Mouse (Mus musculus) C2C12 (cell line): Measurements from ENCODE around the gene Minar1. TPM values are rescaled to one million over a fixed set of nuclear protein-coding genes. Genes with fewer than 3 reads are reported as not detected.

ENCODE experiments used
- H3K27me3 ChIP-seq: one replicate; pipeline ENCODE4 v1.6.1; 2011; ENCODE audit not compliant: control insufficient read depth, insufficient read depth, insufficient read length
- H3K36me3 ChIP-seq: one replicate; pipeline ENCODE4 v1.6.1; 2011; ENCODE audit not compliant: control insufficient read depth, insufficient read depth
- H3K4me3 ChIP-seq: one replicate; pipeline ENCODE4 v1.5.1; 2011; ENCODE audit warnings: mild to moderate bottlenecking, control low read depth; ENCODE audit not compliant: poor library complexity, insufficient read depth, severe bottlenecking
- H3K79me2 ChIP-seq: one replicate; pipeline ENCODE4 v1.6.1; 2011; ENCODE audit not compliant: control insufficient read depth, insufficient read depth
- H3K79me3 ChIP-seq: one replicate; pipeline ENCODE4 v1.6.1; 2011; ENCODE audit warnings: low read depth, control low read depth
- H3ac ChIP-seq: one replicate; pipeline ENCODE3; 2011; ENCODE audit warnings: low read depth; ENCODE audit not compliant: control insufficient read depth, insufficient read length
- CEBPB ChIP-seq: IDR thresholded peaks from one replicate; pipeline ENCODE4 v1.6.1; 2011; ENCODE audit warnings: low read depth, mild to moderate bottlenecking, control low read depth, moderate library complexity
- CTCF ChIP-seq: IDR thresholded peaks from one replicate; pipeline ENCODE4 v1.5.1; 2011; ENCODE audit not compliant: control insufficient read depth, insufficient read depth, insufficient read length
- FOSL1 ChIP-seq: IDR thresholded peaks from one replicate; pipeline ENCODE4 v1.8.0; 2011; ENCODE audit warnings: mild to moderate bottlenecking, low read length; ENCODE audit not compliant: poor library complexity, insufficient read depth, severe bottlenecking
- MAX ChIP-seq: IDR thresholded peaks from one replicate; pipeline ENCODE4 v1.6.1; 2011; ENCODE audit warnings: mild to moderate bottlenecking, control low read depth
- MYOD1 ChIP-seq: IDR thresholded peaks from one replicate; pipeline ENCODE4 v1.6.1; 2011; ENCODE audit warnings: low read depth; ENCODE audit not compliant: control insufficient read depth, insufficient read length
- MYOG ChIP-seq: IDR thresholded peaks from one replicate; pipeline ENCODE4 v1.6.1; 2011; ENCODE audit not compliant: control insufficient read depth, insufficient read length; ENCODE audit errors: extremely low read depth
- USF1 ChIP-seq: IDR thresholded peaks from one replicate; pipeline ENCODE4 v1.6.1; 2011; ENCODE audit warnings: low read depth, mild to moderate bottlenecking, control low read depth, moderate library complexity
- polyA plus RNA-seq: library from polyadenylated mRNA; unstranded; fragments of >200 nt; fragmentation: generic; extraction: Trizol; gene quantifications from one replicate; pipeline ENCODE4 v1.2.1, GENCODE M21; 2012; ENCODE audit warnings: missing spikeins

The Minar1 gene
- polyA plus RNA-seq, 1 experiment, result not detected

GRCm38 (mm10) chr9:89622296-89623005, 474 bp downstream of the Minar1 start:
- Histone ChIP-seq H3K79me2 (no peaks in the 10 kb centered on the region), H3K27me3 (peaks cover 11% of the 10 kb centered on the region), H3K4me3 (no peak overlapping the region), H3K79me3 (no peaks in the 10 kb centered on the region), H3K36me3 (no peaks in the 10 kb centered on the region), H3ac (no peak overlapping the region)
- TF ChIP-seq MAX (no peak), MYOG (no peak), MYOD1 (no peak), CEBPB (no peak)

DNA sequence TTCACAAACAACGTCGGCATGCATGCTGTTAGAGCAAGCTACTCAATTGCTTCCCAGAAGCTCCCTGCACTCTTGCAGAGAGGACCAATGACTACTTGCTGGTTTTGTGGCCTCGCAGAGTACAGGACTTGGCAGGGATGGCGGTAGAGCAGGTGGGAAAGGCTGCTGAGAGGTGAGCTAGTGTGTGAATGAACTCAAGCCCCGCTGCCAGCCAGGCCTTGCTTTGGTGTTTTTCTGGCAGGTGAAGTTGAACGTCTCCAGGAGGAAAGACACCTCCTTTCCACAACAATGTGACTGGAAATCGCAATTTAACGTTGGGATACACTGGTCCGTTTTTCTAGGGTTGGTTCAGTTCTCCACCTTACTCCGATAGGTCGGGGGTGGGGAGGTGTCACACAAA, 1.2 kb downstream of the Minar1 start:
- H3K4me3 ChIP-seq, result no peak overlapping the region
- no peak overlapping the region for H3ac ChIP-seq
- peaks cover 11% of the 10 kb centered on the region for H3K27me3 ChIP-seq
- H3K79me2 ChIP-seq, result no peaks in the 10 kb centered on the region
- H3K36me3 ChIP-seq, result no peaks in the 10 kb centered on the region
- no peak for TF ChIP-seq CTCF
- TF ChIP-seq MAX, result no peak
- no peaks in the 10 kb centered on the region for H3K79me3 ChIP-seq

- TF ChIP-seq MYOG, result no peak
- no peak for TF ChIP-seq MAX
- TF ChIP-seq CTCF, result no peak
- TF ChIP-seq CEBPB, result no peak
- TF ChIP-seq MYOD1, result no peak
- no peak for TF ChIP-seq FOSL1
- no peak for TF ChIP-seq USF1
- peaks cover 11% of the 10 kb centered on the region for H3K27me3 ChIP-seq
Measured at GRCm38 (mm10) chr9:89620347-89620746, 2.6 kb downstream of the Minar1 start.

DNA sequence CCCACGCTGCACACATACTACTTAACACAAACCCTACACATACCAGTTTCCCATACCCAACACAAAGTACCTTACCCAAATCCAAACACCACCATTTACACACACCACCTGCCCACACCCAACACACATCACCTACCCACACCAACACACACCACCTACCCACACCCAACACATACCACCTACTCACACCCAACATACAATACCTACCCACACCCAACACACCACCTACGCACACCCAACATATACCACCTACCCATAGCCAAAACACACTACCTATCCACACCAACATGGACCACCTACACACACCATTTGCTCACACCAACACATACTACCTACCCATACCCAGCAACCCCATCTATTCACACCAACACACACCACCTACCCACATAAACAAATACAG, 6.0 kb downstream of the Minar1 start:
- Histone ChIP-seq H3K36me3 (no peaks in the 10 kb centered on the region), H3K79me2 (no peaks in the 10 kb centered on the region), H3K4me3 (no peak overlapping the region), H3ac (no peak overlapping the region), H3K79me3 (no peaks in the 10 kb centered on the region), H3K27me3 (no peaks in the 10 kb centered on the region)
- TF ChIP-seq USF1 (no peak), MYOG (no peak), CEBPB (no peak), CTCF (no peak), MAX (no peak), FOSL1 (no peak), MYOD1 (no peak)

More at GRCm38 (mm10) chr9:89620347-89620746, 2.6 kb downstream of the Minar1 start:
- no peak overlapping the region for H3K4me3 ChIP-seq
- no peak overlapping the region for H3ac ChIP-seq
- H3K79me3 ChIP-seq, result no peaks in the 10 kb centered on the region
- H3K36me3 ChIP-seq, result no peaks in the 10 kb centered on the region
- no peaks in the 10 kb centered on the region for H3K79me2 ChIP-seq

DNA sequence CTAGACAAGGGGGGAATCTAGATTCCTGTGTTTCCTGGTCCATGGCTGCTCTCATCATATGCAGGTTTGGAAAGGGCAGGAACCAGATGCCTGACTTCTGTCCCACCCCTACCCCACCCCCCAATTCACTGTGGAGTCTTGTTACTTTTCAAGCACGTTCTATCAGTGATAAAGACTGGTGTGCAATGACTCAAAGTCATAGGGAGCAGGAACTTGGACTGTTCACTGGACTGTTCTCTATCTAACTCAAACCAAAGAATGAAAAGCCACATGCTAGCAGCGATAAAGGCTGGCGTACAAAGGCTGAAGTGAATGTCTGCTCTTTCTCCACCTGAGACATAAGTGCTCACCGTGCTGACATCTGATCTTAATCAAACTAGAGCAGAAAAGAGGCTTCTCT, 12.3 kb downstream of the Minar1 start:
- Histone ChIP-seq H3K27me3 (no peaks in the 10 kb centered on the region), H3ac (no peak overlapping the region), H3K36me3 (no peaks in the 10 kb centered on the region), H3K4me3 (no peak overlapping the region), H3K79me2 (no peaks in the 10 kb centered on the region), H3K79me3 (no peaks in the 10 kb centered on the region)
- TF ChIP-seq MAX (no peak), FOSL1 (no peak), MYOD1 (no peak), USF1 (no peak), MYOG (no peak), CEBPB (no peak), CTCF (no peak)

GRCm38 (mm10) chr9:89607321-89607720, 15.6 kb downstream of the Minar1 start:
- Histone ChIP-seq H3K4me3 (no peak overlapping the region), H3K79me3 (no peaks in the 10 kb centered on the region), H3ac (no peak overlapping the region), H3K36me3 (no peaks in the 10 kb centered on the region), H3K27me3 (no peaks in the 10 kb centered on the region), H3K79me2 (no peaks in the 10 kb centered on the region)
- TF ChIP-seq MYOG (no peak), USF1 (no peak), CTCF (no peak), CEBPB (no peak), MYOD1 (no peak), MAX (no peak), FOSL1 (no peak)
